Mouse (Mus musculus) intestine, embryonic 16.5 days (tissue): Measurements from ENCODE around the gene Ndufv3. TPM values are rescaled to one million over a fixed set of nuclear protein-coding genes. Genes with fewer than 3 reads are reported as not detected.

Experiments used
- ATAC-seq: fragments of 200-750 bp; cut with Nextera tagmentation; 2 replicates; pipeline ENCODE4 v1.8.0; 2017; ENCODE audit warnings: moderate TSS enrichment, moderate library complexity
- H3K27ac ChIP-seq: fragments of 300-500 bp; sonication (generic); 2 replicates; pipeline ENCODE4 v1.5.1; 2014; ENCODE audit warnings: mild to moderate bottlenecking, low read length
- H3K27me3 ChIP-seq: fragments of 300-500 bp; sonication (generic); replicated peaks from 2 replicates; pipeline ENCODE4 v1.6.1; 2014; ENCODE audit warnings: low read length, control low read depth, mixed read lengths; ENCODE audit not compliant: control insufficient read depth, insufficient read depth
- H3K36me3 ChIP-seq: fragments of 300-500 bp; sonication (generic); 2 replicates; pipeline ENCODE4 v1.6.1; 2014; ENCODE audit warnings: low read length, control low read depth; ENCODE audit not compliant: control insufficient read depth, insufficient read depth
- H3K4me1 ChIP-seq: fragments of 300-500 bp; sonication (generic); 2 replicates; pipeline ENCODE4 v1.6.1; 2014; ENCODE audit warnings: low read length, control low read depth, mixed read lengths; ENCODE audit not compliant: control insufficient read depth, insufficient read depth
- H3K4me2 ChIP-seq: fragments of 300-500 bp; sonication (generic); 2 replicates; pipeline ENCODE4 v1.6.1; 2014; ENCODE audit warnings: low read depth, low read length, control low read depth
- H3K4me3 ChIP-seq: fragments of 300-500 bp; sonication (generic); 2 replicates; pipeline ENCODE4 v1.5.1; 2014; ENCODE audit warnings: mild to moderate bottlenecking, low read length
- H3K9ac ChIP-seq: fragments of 300-500 bp; sonication (generic); 2 replicates; pipeline ENCODE4 v1.6.1; 2014; ENCODE audit warnings: low read depth, low read length
- H3K9me3 ChIP-seq: fragments of 300-500 bp; sonication (generic); 2 replicates; pipeline ENCODE4 v1.6.1; 2016; ENCODE audit warnings: low read length, control low read depth; ENCODE audit not compliant: control insufficient read depth
- WGBS: fragments of 180-500 bp; shearing (Covaris S2); extraction: QIAGEN DNeasy Blood & Tissue Kit; methylation state at CpG from one replicate; pipeline ENCODE4 v1.1.7; 2014; 5-methylcytosine and 5-hydroxymethylcytosine counted together
- polyA plus RNA-seq: library from polyadenylated mRNA; unstranded; fragments of >200 nt; fragmentation: Nextera tagmentation; extraction: Ambion mirVana; gene quantifications from 2 replicates; pipeline ENCODE4 v1.2.1, GENCODE M21; 2015

Gene Ndufv3
- 467 and 488 TPM in 2 replicates for polyA plus RNA-seq

- H3K4me3 ChIP-seq = peak within 1 kb of the TSS; percentile 83
- no peaks in the 10 kb centered on the region for H3K27me3 ChIP-seq
Observed at GRCm38 (mm10) chr17:31519946-31520838, at the start of gene Ndufv3, which contains the start of gene Wdr4. Gene Ndufv3 (plus strand): TSS chr17:31520115. Gene Wdr4 (minus strand): TSS chr17:31519980.

GRCm38 (mm10) chr17:31470766-31471418 is 49.0 kb upstream of the Ndufv3 start:
- Histone ChIP-seq H3K4me3 (no peak overlapping the region), H3K9ac (no peak overlapping the region), H3K36me3 (peaks cover 25% of the 10 kb centered on the region)

More at GRCm38 (mm10) chr17:31519946-31520838, at the start of gene Ndufv3, which contains the start of gene Wdr4:
- WGBS = under 1% methylated on average over 45 of the region's 45 CpGs
- peaks cover 4% of the 10 kb centered on the region; the same call in 1 of the 2 replicates for H3K36me3 ChIP-seq
- peaks cover 19% of the 10 kb centered on the region for H3K4me1 ChIP-seq
- H3K27ac ChIP-seq = peak within 1 kb of the TSS; percentile 82
- ATAC-seq = peak; percentile 99
- no peaks in the 10 kb centered on the region for H3K9me3 ChIP-seq
- H3K9ac ChIP-seq = peak within 1 kb of the TSS; percentile 83
- H3K4me2 ChIP-seq = peak within 1 kb of the TSS; percentile 53

GRCm38 (mm10) chr17:31474388-31474787 is 45.5 kb upstream of the Ndufv3 start:
- H3K27ac ChIP-seq = no peak overlapping the region
- H3K4me2 ChIP-seq = no peak overlapping the region
- H3K4me1 ChIP-seq = peaks cover 6% of the 10 kb centered on the region; the same call in 1 of the 2 replicates
- WGBS = 80% methylated on average over 6 of the region's 6 CpGs
- ATAC-seq = no peak
- peaks cover 15% of the 10 kb centered on the region for H3K36me3 ChIP-seq
- no peak overlapping the region for H3K9ac ChIP-seq
- no peak overlapping the region for H3K4me3 ChIP-seq
- no peaks in the 10 kb centered on the region for H3K27me3 ChIP-seq
- H3K9me3 ChIP-seq = no peaks in the 10 kb centered on the region

More at GRCm38 (mm10) chr17:31470766-31471418, 49.0 kb upstream of the Ndufv3 start:
- H3K27ac ChIP-seq = no peak overlapping the region
- WGBS = 77% methylated on average over 5 of the region's 5 CpGs
- no peaks in the 10 kb centered on the region for H3K9me3 ChIP-seq
- H3K4me1 ChIP-seq = no peaks in the 10 kb centered on the region
- H3K27me3 ChIP-seq = no peaks in the 10 kb centered on the region
- no peak overlapping the region for H3K4me2 ChIP-seq
- no peak for ATAC-seq

GRCm38 (mm10) chr17:31478606-31479005 is 41.3 kb upstream of the Ndufv3 start:
- Histone ChIP-seq H3K4me1 (peaks cover 15% of the 10 kb centered on the region; the same call in 1 of the 2 replicates), H3K9me3 (no peaks in the 10 kb centered on the region), H3K36me3 (peaks cover 9% of the 10 kb centered on the region), H3K27me3 (no peaks in the 10 kb centered on the region), H3K9ac (no peak overlapping the region), H3K4me3 (no peak overlapping the region), H3K4me2 (no peak overlapping the region), H3K27ac (no peak overlapping the region)
- no peak for ATAC-seq
- WGBS = 77% methylated on average over 7 of the region's 7 CpGs

- peaks cover 15% of the 10 kb centered on the region; the same call in 1 of the 2 replicates for H3K4me1 ChIP-seq
- no peak overlapping the region for H3K4me3 ChIP-seq
- no peak overlapping the region for H3K9ac ChIP-seq
- peak; percentile 68 for ATAC-seq
- H3K27ac ChIP-seq = no peak overlapping the region
- H3K27me3 ChIP-seq = no peaks in the 10 kb centered on the region
- H3K36me3 ChIP-seq = peaks cover 9% of the 10 kb centered on the region
- H3K4me2 ChIP-seq = no peak overlapping the region
- WGBS = 37% methylated on average over 11 of the region's 11 CpGs
- no peaks in the 10 kb centered on the region for H3K9me3 ChIP-seq
Observed at GRCm38 (mm10) chr17:31479108-31479844, 40.6 kb upstream of the Ndufv3 start.

GRCm38 (mm10) chr17:31486616-31487198 is 33.2 kb upstream of the Ndufv3 start:
- ATAC-seq = no peak
- H3K4me1 ChIP-seq = no peaks in the 10 kb centered on the region; the same call in 1 of the 2 replicates
- no peaks in the 10 kb centered on the region for H3K27me3 ChIP-seq
- WGBS = 74% methylated on average over 10 of the region's 10 CpGs
- H3K27ac ChIP-seq = no peak overlapping the region
- no peak overlapping the region for H3K4me2 ChIP-seq
- 0 out of 2 replicates have a peak overlapping the region, but pooled peaks have one; percentile 6 for H3K9ac ChIP-seq
- no peaks in the 10 kb centered on the region for H3K36me3 ChIP-seq
- no peaks in the 10 kb centered on the region for H3K9me3 ChIP-seq
- H3K4me3 ChIP-seq = no peak overlapping the region

- H3K4me3 ChIP-seq = no peak overlapping the region
- no peaks in the 10 kb centered on the region for H3K27me3 ChIP-seq
- no peak overlapping the region for H3K9ac ChIP-seq
- 28% methylated on average over 6 of the region's 6 CpGs for WGBS
- H3K9me3 ChIP-seq = no peaks in the 10 kb centered on the region
- no peak overlapping the region for H3K4me2 ChIP-seq
- no peaks in the 10 kb centered on the region; the same call in 1 of the 2 replicates for H3K4me1 ChIP-seq
- peak; percentile 77 for ATAC-seq
- H3K27ac ChIP-seq = no peak overlapping the region
- H3K36me3 ChIP-seq = no peaks in the 10 kb centered on the region
Observed at GRCm38 (mm10) chr17:31487433-31488060, 32.4 kb upstream of the Ndufv3 start.

GRCm38 (mm10) chr17:31491355-31491754 is 28.6 kb upstream of the Ndufv3 start:
- H3K4me1 ChIP-seq = no peaks in the 10 kb centered on the region; the same call in 1 of the 2 replicates
- no peak overlapping the region for H3K4me3 ChIP-seq
- 0 out of 2 replicates have a peak, but pooled peaks cover 1% of the 10 kb centered on the region for H3K36me3 ChIP-seq
- H3K27me3 ChIP-seq = no peaks in the 10 kb centered on the region
- H3K9ac ChIP-seq = no peak overlapping the region
- no peaks in the 10 kb centered on the region for H3K9me3 ChIP-seq
- no peak overlapping the region for H3K4me2 ChIP-seq
- no peak for ATAC-seq
- no peak overlapping the region for H3K27ac ChIP-seq
